Mouse (Mus musculus) monocyte, adult 5-6 weeks (primary cell): ENCODE results near the gene Trio. TPM values are rescaled to one million over a fixed set of nuclear protein-coding genes. Genes with fewer than 3 reads are reported as not detected.
"Not testable (repeated sequence)": the region's sequence is repeated elsewhere in the genome, so short reads cannot be mapped to it uniquely, and the experiment has no call there.

Source experiments
- ATAC-seq: fragments of 153-309, 156-312 bp; replicated peaks from 2 replicates; pipeline ENCODE4 v1.8.0; 2017; ENCODE audit warnings: mild to moderate bottlenecking; ENCODE audit not compliant: low TSS enrichment, insufficient number of reproducible peaks, severe bottlenecking, poor library complexity, low FRiP score
- total RNA-seq: library from RNA; stranded (forward); fragments of 200-1000, 200-491, 200-594 nt; gene quantifications from 3 replicates; pipeline ENCODE4 v1.2.3, GENCODE M21; 2017

Trio gene
- total RNA-seq, 1 experiment from 2014 or later, result 33.9 TPM

GRCm38 (mm10) chr15:27740080-27740479 is 285.6 kb downstream of the Trio start:
- ATAC-seq, result no peak

GRCm38 (mm10) chr15:27731818-27732217 is 293.8 kb downstream of the Trio start:
- no peak for ATAC-seq

GRCm38 (mm10) chr15:27726228-27726627 is 299.4 kb downstream of the Trio start:
- ATAC-seq, result no peak

GRCm38 (mm10) chr15:27724796-27725680 is 300.6 kb downstream of the Trio start:
- ATAC-seq, result peak; percentile 80

GRCm38 (mm10) chr15:27724298-27724697 is 301.4 kb downstream of the Trio start:
- ATAC-seq, result no peak

- ATAC-seq, result no peak
Measured at GRCm38 (mm10) chr15:27723746-27724145, 301.9 kb downstream of the Trio start.

GRCm38 (mm10) chr15:27720297-27720696 is 305.4 kb downstream of the Trio start:
- not testable (repeated sequence) for ATAC-seq

GRCm38 (mm10) chr15:27718668-27719067 is 307.0 kb downstream of the Trio start:
- ATAC-seq, result no peak

GRCm38 (mm10) chr15:27715331-27715730 is 310.3 kb downstream of the Trio start:
- ATAC-seq, result peak; percentile 93

- no peak for ATAC-seq
Measured at GRCm38 (mm10) chr15:27710698-27711097, 314.9 kb downstream of the Trio start.

- ATAC-seq, result peak; percentile 86
Measured at GRCm38 (mm10) chr15:27708968-27709612, 316.6 kb downstream of the Trio start.

GRCm38 (mm10) chr15:27708499-27708898 is 317.1 kb downstream of the Trio start:
- peak; percentile 33 for ATAC-seq

- ATAC-seq, result no peak; the same call in 1 of the 2 replicates
Measured at GRCm38 (mm10) chr15:27702972-27703313, 322.7 kb downstream of the Trio start.

GRCm38 (mm10) chr15:27702031-27702971 is 323.3 kb downstream of the Trio start:
- peak; percentile 66 for ATAC-seq

- ATAC-seq, result no peak
Measured at GRCm38 (mm10) chr15:27697632-27698031, 328.0 kb downstream of the Trio start.

- ATAC-seq, result no peak
Measured at GRCm38 (mm10) chr15:27693235-27693634, 332.4 kb downstream of the Trio start.

GRCm38 (mm10) chr15:27692161-27692560 is 333.5 kb downstream of the Trio start:
- ATAC-seq, result no peak

GRCm38 (mm10) chr15:27691213-27691612 is 334.4 kb downstream of the Trio start:
- no peak for ATAC-seq
